Mouse (Mus musculus) erythroblast, embryonic 14.5 days (primary cell): ENCODE results near the gene Ptgis. TPM values are rescaled to one million over a fixed set of nuclear protein-coding genes. Genes with fewer than 3 reads are reported as not detected.

ENCODE experiments used
- H3K27me3 ChIP-seq: 2 replicates; pipeline ENCODE4 v1.6.1; 2012; ENCODE audit warnings: inconsistent platforms; ENCODE audit not compliant: control insufficient read depth
- H3K36me3 ChIP-seq: 2 replicates; pipeline ENCODE4 v1.6.1; 2012; ENCODE audit warnings: mild to moderate bottlenecking, inconsistent platforms; ENCODE audit not compliant: control insufficient read depth
- H3K4me1 ChIP-seq: 2 replicates; pipeline ENCODE4 v1.6.1; 2012; ENCODE audit warnings: inconsistent platforms; ENCODE audit not compliant: control insufficient read depth
- H3K4me3 ChIP-seq: replicated peaks from 2 replicates; pipeline ENCODE3; 2012; ENCODE audit warnings: moderate library complexity, mild to moderate bottlenecking, inconsistent platforms
- H3K9me3 ChIP-seq: 2 replicates; pipeline ENCODE4 v1.6.1; 2012; ENCODE audit warnings: low read length, inconsistent platforms, mixed read lengths; ENCODE audit not compliant: control insufficient read depth
- GATA1 ChIP-seq: IDR thresholded peaks from 2 replicates; pipeline ENCODE4 v1.6.1; 2012; ENCODE audit warnings: low read length, inconsistent platforms, mixed read lengths
- TAL1 ChIP-seq: IDR thresholded peaks from 3 replicates; pipeline ENCODE4 v1.6.1; 2012; ENCODE audit warnings: low read length, inconsistent platforms, mixed read lengths
- polyA plus RNA-seq: library from polyadenylated mRNA; stranded (reverse); fragments of >175 nt; gene quantifications from 2 replicates; pipeline ENCODE4 v1.2.3, GENCODE M21; 2012

Gene Ptgis
- polyA plus RNA-seq, 1 experiment, result not detected

DNA sequence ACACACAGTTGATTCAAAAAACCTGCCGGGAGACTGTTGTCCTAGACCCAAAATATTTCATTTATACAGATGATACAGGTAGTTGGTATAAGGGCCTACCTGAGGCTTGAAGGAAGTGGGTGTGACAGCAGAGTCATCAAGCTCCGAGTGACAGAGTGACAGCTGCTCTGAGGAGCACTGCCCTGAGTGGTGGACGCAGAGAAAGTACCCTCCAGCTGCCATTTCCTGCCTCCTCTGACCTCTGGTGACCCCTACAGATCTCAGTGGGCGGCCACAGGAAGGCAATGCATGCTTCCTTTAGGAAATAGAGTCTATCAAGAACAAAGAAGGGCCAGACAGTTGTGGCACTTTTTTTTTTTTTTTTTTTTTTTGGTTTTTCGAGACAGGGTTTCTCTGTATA, 25.4 kb upstream of the Ptgis start:
- Histone ChIP-seq H3K4me3 (no peak overlapping the region), H3K4me1 (no peaks in the 10 kb centered on the region), H3K9me3 (no peaks in the 10 kb centered on the region), H3K36me3 (no peaks in the 10 kb centered on the region), H3K27me3 (no peaks in the 10 kb centered on the region)
- TF ChIP-seq TAL1, result no peak
- no peak for TF ChIP-seq GATA1

DNA sequence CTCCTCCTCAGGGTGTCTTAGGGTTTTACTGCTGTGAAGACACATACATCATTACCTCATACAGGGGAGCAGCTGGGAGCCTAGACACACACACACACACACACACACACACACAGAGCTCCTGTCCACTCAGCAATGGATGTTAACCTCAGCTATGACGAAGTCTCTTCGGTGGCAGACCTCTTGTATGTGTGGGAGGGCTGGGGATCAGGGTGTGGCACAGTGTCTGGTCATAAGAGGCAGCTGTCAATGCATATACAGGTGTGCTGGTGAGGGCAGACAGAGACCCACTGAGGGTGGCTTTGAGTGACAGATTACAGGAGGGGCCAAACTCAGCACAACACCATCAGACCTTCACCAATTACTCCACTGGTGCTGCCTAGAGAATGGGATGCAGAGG, 24.6 kb upstream of the Ptgis start:
- Histone ChIP-seq H3K36me3 (no peaks in the 10 kb centered on the region), H3K4me1 (no peaks in the 10 kb centered on the region), H3K27me3 (no peaks in the 10 kb centered on the region), H3K9me3 (no peaks in the 10 kb centered on the region), H3K4me3 (no peak overlapping the region)
- TF ChIP-seq TAL1 (no peak), GATA1 (no peak)

DNA sequence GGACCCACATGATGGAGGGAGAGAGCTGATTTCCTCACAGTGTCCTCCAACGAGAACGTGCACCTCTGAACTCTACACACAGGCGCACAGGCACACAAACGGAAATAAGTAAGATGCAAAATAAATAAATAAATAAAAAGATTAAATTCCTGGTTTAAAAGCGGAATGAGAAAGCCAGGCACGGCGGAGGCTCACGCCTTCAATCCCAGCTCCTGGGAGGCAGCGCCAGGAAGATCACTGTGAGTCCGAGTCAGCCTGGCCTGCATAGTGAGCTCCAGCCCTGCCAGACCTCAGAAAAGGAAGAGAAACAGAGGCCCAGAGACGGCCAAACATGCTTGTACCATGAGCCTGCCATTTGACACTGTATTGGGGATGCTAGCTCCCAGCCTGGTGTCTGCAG, 23.5 kb upstream of the Ptgis start:
- no peaks in the 10 kb centered on the region for H3K36me3 ChIP-seq
- no peaks in the 10 kb centered on the region for H3K4me1 ChIP-seq
- H3K27me3 ChIP-seq, result no peaks in the 10 kb centered on the region
- no peak for TF ChIP-seq GATA1
- no peak for TF ChIP-seq TAL1
- H3K9me3 ChIP-seq, result no peaks in the 10 kb centered on the region
- H3K4me3 ChIP-seq, result no peak overlapping the region

DNA sequence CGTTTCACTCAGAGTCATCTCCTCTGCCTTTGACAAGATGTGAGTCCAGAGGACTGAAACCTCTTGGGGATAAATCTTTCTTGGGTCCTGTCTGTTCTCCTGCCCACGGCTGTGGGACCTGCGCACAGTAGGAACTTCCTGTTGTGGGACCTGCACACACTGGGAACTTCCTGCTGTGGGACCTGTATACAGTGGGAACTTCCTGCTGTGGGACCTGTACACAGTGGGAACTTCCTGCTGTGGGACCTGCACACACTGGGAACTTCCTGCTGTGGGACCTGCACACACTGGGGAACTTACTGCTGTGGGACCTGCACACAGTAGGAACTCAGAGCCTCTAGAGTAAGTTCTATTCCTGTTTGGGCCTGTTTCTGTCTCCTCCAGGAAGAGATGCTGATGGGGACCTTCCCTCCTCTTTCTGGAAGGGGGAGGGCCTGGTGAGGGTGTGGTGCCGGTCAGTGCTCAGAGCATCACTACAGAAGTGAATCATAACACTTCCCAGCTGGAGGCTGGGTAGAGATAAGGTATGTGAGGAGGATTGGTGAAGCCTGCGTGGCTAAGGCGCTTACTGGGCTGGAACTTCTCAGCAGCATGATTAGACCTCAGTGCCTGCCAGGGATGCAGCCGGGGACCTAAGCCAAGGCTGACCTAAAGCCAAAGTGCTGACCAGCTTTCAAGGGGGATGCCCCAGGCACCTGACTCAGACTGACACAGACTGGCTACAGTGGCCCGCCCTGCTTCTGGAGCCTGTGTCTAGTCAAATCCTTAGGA, 22.8 kb upstream of the Ptgis start:
- TF ChIP-seq TAL1 (no peak), GATA1 (no peak)
- H3K4me3 ChIP-seq, result no peak overlapping the region
- H3K4me1 ChIP-seq, result no peaks in the 10 kb centered on the region
- H3K27me3 ChIP-seq, result no peaks in the 10 kb centered on the region
- H3K36me3 ChIP-seq, result no peaks in the 10 kb centered on the region
- H3K9me3 ChIP-seq, result no peaks in the 10 kb centered on the region

DNA sequence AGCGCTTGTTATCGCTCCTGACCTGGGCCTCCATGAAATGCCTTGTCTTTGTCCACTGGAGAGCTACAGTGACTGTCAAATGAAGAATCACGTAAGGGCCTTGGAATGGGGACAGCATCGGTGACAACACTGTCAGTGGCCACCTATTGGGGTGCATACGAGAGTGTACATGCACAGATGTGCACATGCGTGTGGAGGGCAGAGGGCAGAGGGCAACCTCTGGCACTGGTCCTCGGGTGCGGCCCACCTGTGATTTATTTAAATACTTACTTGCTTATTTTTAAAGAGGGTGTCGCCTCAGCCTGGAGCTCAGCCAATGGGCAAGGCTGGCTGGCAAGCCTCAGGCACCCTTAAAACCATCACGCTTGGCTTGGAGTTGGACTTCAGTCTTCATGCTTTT, 22.0 kb upstream of the Ptgis start:
- Histone ChIP-seq H3K27me3 (no peaks in the 10 kb centered on the region), H3K4me3 (no peak overlapping the region), H3K36me3 (no peaks in the 10 kb centered on the region), H3K4me1 (no peaks in the 10 kb centered on the region), H3K9me3 (no peaks in the 10 kb centered on the region)
- TF ChIP-seq TAL1 (no peak), GATA1 (no peak)

DNA sequence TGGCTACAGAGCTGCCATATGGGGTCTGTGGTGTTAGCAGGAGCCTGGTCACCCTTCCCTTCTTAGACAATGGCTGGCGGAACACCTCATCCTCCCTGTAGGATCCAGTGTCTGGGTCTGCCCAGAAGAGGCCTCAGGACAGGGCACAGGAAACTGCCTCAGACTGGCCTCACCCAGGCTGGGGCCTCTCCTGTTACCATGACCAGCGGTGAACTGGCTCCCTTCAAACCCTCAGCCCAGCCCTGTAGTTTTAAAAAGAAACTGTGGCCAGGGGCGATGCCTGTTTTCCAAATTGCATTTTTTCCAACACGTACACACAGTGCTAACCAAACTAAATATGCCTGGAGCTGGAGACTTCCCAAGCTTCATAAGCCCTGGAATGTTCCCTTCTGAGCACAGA, 20.7 kb upstream of the Ptgis start:
- Histone ChIP-seq H3K4me1 (peaks cover 9% of the 10 kb centered on the region), H3K4me3 (no peak overlapping the region), H3K9me3 (no peaks in the 10 kb centered on the region), H3K27me3 (no peaks in the 10 kb centered on the region), H3K36me3 (no peaks in the 10 kb centered on the region)
- TF ChIP-seq GATA1, result no peak
- no peak for TF ChIP-seq TAL1

DNA sequence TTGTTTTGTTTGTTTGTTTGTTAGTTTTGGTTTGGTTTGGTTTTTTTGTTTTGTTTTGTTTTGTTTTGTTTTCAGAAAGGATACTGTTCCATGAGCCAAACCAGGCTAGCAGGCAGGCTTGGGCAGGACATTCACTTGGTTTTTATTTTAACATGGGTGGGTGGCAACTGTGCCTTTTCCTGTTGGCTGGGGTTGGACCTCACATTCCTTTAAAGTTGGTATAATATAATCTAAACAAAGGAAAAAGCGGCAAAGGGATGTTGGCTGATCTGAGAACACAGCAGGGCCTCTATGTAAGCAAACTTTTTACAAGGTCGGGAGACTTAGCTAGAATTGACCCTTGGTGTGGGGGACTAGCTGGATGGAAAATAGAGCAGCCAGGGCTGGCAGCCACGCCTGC, 17.4 kb upstream of the Ptgis start:
- H3K9me3 ChIP-seq, result no peaks in the 10 kb centered on the region
- TF ChIP-seq TAL1, result no peak
- no peak for TF ChIP-seq GATA1
- H3K36me3 ChIP-seq, result no peaks in the 10 kb centered on the region
- H3K4me3 ChIP-seq, result no peak overlapping the region
- no peaks in the 10 kb centered on the region for H3K27me3 ChIP-seq
- H3K4me1 ChIP-seq, result peaks cover 12% of the 10 kb centered on the region

DNA sequence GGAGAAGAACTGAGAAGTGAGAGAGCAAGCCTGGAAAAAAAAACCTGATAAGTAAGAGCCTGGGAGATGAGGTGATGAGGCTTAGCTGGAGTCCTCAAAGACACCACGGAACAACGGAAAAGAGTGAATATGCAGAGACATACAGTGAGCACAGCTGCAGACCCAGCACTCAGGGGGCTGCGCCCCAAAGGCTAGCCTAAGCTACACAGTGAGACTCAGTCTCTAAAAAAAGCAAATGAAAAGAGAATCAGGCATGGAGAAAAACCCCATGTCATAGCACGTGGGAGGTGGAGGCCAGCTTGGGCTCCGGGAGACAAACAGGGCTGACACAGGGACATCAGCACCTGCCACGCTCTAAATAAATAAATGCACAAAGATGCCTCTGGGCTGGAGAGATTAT, 14.4 kb upstream of the Ptgis start:
- Histone ChIP-seq H3K36me3 (no peaks in the 10 kb centered on the region), H3K4me1 (peaks cover 12% of the 10 kb centered on the region), H3K9me3 (no peaks in the 10 kb centered on the region), H3K4me3 (no peak overlapping the region), H3K27me3 (no peaks in the 10 kb centered on the region)
- TF ChIP-seq TAL1, result no peak

DNA sequence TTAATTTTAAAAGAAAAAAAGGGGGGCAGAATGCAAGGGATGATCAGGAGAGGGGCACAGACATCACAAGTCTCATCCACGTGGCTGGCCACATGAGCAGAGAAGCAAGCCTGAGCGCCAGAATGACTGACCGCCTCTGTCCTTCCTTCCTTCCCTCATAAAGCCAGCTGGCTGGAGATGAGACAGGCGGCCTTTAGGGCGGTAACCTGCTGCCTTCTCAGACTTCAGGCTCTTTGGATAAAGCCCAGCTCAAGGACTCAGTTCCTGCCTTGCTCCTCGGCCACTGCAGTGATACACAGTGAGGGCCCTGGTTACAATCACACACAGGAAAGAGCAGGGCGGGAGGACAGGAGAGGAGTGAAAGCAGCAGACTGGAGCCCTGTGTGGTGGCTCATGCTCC, 13.8 kb upstream of the Ptgis start:
- Histone ChIP-seq H3K9me3 (no peaks in the 10 kb centered on the region), H3K27me3 (no peaks in the 10 kb centered on the region), H3K4me3 (no peak overlapping the region), H3K4me1 (peaks cover 12% of the 10 kb centered on the region), H3K36me3 (no peaks in the 10 kb centered on the region)
- TF ChIP-seq GATA1, result no peak
- no peak for TF ChIP-seq TAL1

DNA sequence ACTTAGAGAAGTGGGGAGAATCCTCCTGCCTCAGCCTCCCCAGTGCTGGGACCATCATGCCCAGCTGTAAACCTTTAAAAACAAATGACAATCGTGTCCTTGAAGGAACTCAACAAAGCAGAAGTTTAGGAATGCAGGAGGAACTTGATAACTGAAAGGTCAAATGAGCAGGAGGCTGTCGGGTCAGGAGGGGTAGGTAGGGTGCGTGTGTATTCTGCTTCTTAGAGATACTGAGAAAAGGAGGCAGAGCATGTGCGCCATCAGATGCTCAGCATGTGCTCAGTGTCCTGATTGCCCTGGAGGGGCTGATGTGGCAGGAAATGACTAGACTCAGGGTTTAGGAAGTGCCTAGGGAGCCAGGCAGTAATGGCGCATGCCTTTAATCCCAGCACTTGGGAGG, 13.1 kb upstream of the Ptgis start:
- H3K9me3 ChIP-seq, result no peaks in the 10 kb centered on the region
- H3K36me3 ChIP-seq, result no peaks in the 10 kb centered on the region
- H3K4me3 ChIP-seq, result no peak overlapping the region
- H3K4me1 ChIP-seq, result peaks cover 12% of the 10 kb centered on the region
- TF ChIP-seq GATA1 (no peak), TAL1 (no peak)
- H3K27me3 ChIP-seq, result no peaks in the 10 kb centered on the region
